Mouse (Mus musculus) liver, adult 2 months (tissue): ENCODE measurements around the gene Esd.

ENCODE experiments used
- CTCF ChIP-seq: fragments of 200-500 bp; IDR thresholded peaks from 2 replicates; pipeline ENCODE4 v1.5.1; 2011; ENCODE audit warnings: low read depth, low read length, control low read depth
- POLR2A ChIP-seq: fragments of 200-500 bp; IDR thresholded peaks from 2 replicates; pipeline ENCODE4 v1.6.1; 2011; ENCODE audit warnings: low read length, control low read depth; ENCODE audit not compliant: insufficient read depth; ENCODE audit errors: extremely low read depth

DNA sequence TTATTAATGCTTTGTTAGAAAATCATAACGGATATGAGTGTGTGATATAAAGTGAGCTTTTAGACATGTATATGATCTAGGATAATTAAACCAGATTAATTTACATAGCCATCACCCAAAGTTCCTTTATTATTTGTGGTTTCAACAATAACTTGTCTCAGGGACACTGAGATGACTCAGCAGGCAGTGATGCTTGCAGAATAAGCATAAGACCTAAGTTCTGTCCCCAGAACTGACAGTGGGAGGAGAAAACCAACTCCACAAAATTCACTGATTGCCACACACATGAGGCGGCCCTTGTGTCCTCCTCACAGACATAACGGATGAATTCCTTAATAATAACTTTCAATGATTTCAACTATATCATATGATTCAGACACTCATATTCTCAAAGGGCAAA lies 32.9 kb upstream of the Esd start:
- TF ChIP-seq CTCF = no peak
- no peak for TF ChIP-seq POLR2A
